Mouse (Mus musculus): ENCODE measurements around the gene Pqlc2. TPM values are rescaled to one million over a fixed set of nuclear protein-coding genes. Genes with fewer than 3 reads are reported as not detected.

The Pqlc2 gene
- polyA plus RNA-seq, 1 experiment from 2014 or later: 11.4 TPM

GRCm38 (mm10) chr4:139340835-139341234, 30.3 kb upstream of the Pqlc2 start:
- H3K27ac ChIP-seq (ENCODE audit: low read depth, low read length): no peak overlapping the region
- no peak overlapping the region for H3K4me3 ChIP-seq (ENCODE audit: low read depth, low read length)
- H3K36me3 ChIP-seq (ENCODE audit: control insufficient read depth, insufficient read depth, low read length): no peaks in the 10 kb centered on the region; the same call in 1 of the 2 replicates
- ATAC-seq (replicated peaks; ENCODE audit: low FRiP score) (no peak), DNase-seq (ENCODE audit: low spot score) (no peak)
- H3K9ac ChIP-seq (ENCODE audit: low read length): no peak overlapping the region
- H3K27me3 ChIP-seq (ENCODE audit: control insufficient read depth, insufficient read depth, low read length): no peaks in the 10 kb centered on the region; the same call in 1 of the 2 replicates
- no peaks in the 10 kb centered on the region for H3K9me3 ChIP-seq (ENCODE audit: control insufficient read depth, low read length)
- 87% methylated on average over 4 of the region's 4 CpGs for WGBS
- H3K4me1 ChIP-seq (replicated peaks; ENCODE audit: control insufficient read depth, insufficient read depth, low read length): no peaks in the 10 kb centered on the region
- H3K4me2 ChIP-seq (ENCODE audit: low read depth, low read length, severe bottlenecking): no peak overlapping the region

DNA sequence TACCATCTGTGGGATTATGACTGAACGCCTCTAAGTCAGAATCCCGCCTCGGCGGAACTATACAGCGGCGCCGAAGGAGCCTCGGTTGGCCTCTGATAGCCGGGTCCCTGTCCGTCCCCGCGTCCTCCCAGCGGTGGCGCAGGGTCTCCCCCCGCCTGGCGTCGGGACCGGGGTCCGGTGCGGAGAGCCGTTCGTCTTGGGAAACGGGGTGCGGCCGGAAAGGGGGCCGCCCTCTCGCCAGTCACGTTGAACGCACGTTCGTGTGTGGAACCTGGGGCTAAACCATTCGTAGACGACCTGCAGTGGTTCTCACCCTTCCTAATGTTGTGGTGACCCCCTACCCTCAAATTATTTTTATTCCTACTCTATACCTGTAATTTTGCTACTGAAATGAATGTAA, 27.6 kb upstream of the Pqlc2 start:
- Histone ChIP-seq H3K4me3 (ENCODE audit: low read depth, low read length) (no peak overlapping the region), H3K9ac (ENCODE audit: low read length) (no peak overlapping the region), H3K27ac (ENCODE audit: low read depth, low read length) (no peak overlapping the region), H3K36me3 (ENCODE audit: control insufficient read depth, insufficient read depth, low read length) (no peaks in the 10 kb centered on the region), H3K27me3 (ENCODE audit: control insufficient read depth, insufficient read depth, low read length) (no peaks in the 10 kb centered on the region; the same call in 1 of the 2 replicates), H3K4me1 (replicated peaks; ENCODE audit: control insufficient read depth, insufficient read depth, low read length) (no peaks in the 10 kb centered on the region), H3K9me3 (ENCODE audit: control insufficient read depth, low read length) (no peaks in the 10 kb centered on the region), H3K4me2 (ENCODE audit: low read depth, low read length, severe bottlenecking) (no peak overlapping the region)
- WGBS: 58% methylated on average over 33 of the region's 33 CpGs
- DNase-seq (ENCODE audit: low spot score): no peak
- ATAC-seq (replicated peaks; ENCODE audit: low FRiP score): no peak

DNA sequence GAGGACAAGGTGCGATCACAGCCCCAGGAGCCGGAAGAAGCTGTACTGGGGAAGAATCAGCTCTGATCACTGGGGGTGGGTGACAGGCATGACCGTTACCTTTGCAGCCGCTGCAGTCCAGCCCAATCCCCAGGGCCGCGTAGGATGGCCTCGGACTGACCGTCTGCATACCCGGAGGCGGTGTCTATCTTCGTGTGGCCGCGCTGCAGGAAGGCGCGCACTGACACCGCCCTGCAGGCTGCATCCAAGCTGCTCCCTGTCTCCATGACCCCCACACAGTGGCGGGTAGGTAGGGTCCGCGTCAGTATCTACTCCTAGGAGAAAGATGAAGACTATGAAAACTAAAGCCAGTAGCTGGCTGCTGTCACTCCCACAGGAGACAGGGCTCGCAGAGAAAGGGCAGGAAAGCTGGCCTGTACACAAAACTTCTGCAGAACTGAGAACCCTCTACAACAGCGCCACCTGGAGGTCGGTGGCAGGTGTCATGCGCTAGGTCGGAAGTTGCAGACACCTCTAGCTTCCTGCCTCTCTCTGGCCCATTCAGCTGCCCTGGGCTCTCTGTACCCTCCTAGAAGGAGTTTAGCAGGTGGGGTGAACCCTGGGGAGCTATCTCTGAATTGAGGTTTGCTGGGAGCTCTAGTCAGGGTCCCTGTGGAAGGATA, 26.4 kb upstream of the Pqlc2 start:
- H3K9ac ChIP-seq (ENCODE audit: low read length): no peak overlapping the region
- H3K36me3 ChIP-seq (ENCODE audit: control insufficient read depth, insufficient read depth, low read length): no peaks in the 10 kb centered on the region
- H3K4me3 ChIP-seq (ENCODE audit: low read depth, low read length): no peak overlapping the region; the same call in 1 of the 2 replicates
- no peaks in the 10 kb centered on the region for H3K4me1 ChIP-seq (replicated peaks; ENCODE audit: control insufficient read depth, insufficient read depth, low read length)
- no peaks in the 10 kb centered on the region; the same call in 1 of the 2 replicates for H3K27me3 ChIP-seq (ENCODE audit: control insufficient read depth, insufficient read depth, low read length)
- DNase-seq (ENCODE audit: low spot score): peak; percentile 87
- H3K27ac ChIP-seq (ENCODE audit: low read depth, low read length): no peak overlapping the region
- WGBS: 26% methylated on average over 24 of the region's 24 CpGs
- H3K9me3 ChIP-seq (ENCODE audit: control insufficient read depth, low read length): no peaks in the 10 kb centered on the region
- ATAC-seq (replicated peaks; ENCODE audit: low FRiP score): no peak
- peak overlapping the region; percentile 13; the same call in 1 of the 2 replicates for H3K4me2 ChIP-seq (ENCODE audit: low read depth, low read length, severe bottlenecking)

- H3K9me3 ChIP-seq (ENCODE audit: control insufficient read depth, low read length): no peaks in the 10 kb centered on the region
- DNase-seq (ENCODE audit: low spot score) (no peak), ATAC-seq (replicated peaks; ENCODE audit: low FRiP score) (no peak)
- no peak overlapping the region for H3K27ac ChIP-seq (ENCODE audit: low read depth, low read length)
- H3K9ac ChIP-seq (ENCODE audit: low read length): no peak overlapping the region
- H3K4me2 ChIP-seq (ENCODE audit: low read depth, low read length, severe bottlenecking): no peak overlapping the region
- no peaks in the 10 kb centered on the region; the same call in 1 of the 2 replicates for H3K27me3 ChIP-seq (ENCODE audit: control insufficient read depth, insufficient read depth, low read length)
- 70% methylated on average over 7 of the region's 7 CpGs for WGBS
- no peak overlapping the region for H3K4me3 ChIP-seq (ENCODE audit: low read depth, low read length)
- H3K4me1 ChIP-seq (replicated peaks; ENCODE audit: control insufficient read depth, insufficient read depth, low read length): no peaks in the 10 kb centered on the region
- H3K36me3 ChIP-seq (ENCODE audit: control insufficient read depth, insufficient read depth, low read length): no peaks in the 10 kb centered on the region
Observed at GRCm38 (mm10) chr4:139335507-139335906, 25.0 kb upstream of the Pqlc2 start.

GRCm38 (mm10) chr4:139334631-139335295, 24.3 kb upstream of the Pqlc2 start:
- DNase-seq (ENCODE audit: low spot score): no peak
- Histone ChIP-seq H3K36me3 (ENCODE audit: control insufficient read depth, insufficient read depth, low read length) (no peaks in the 10 kb centered on the region), H3K27ac (ENCODE audit: low read depth, low read length) (no peak overlapping the region), H3K4me1 (replicated peaks; ENCODE audit: control insufficient read depth, insufficient read depth, low read length) (no peaks in the 10 kb centered on the region), H3K9ac (ENCODE audit: low read length) (no peak overlapping the region), H3K9me3 (ENCODE audit: control insufficient read depth, low read length) (no peaks in the 10 kb centered on the region), H3K4me3 (ENCODE audit: low read depth, low read length) (no peak overlapping the region), H3K4me2 (ENCODE audit: low read depth, low read length, severe bottlenecking) (no peak overlapping the region), H3K27me3 (ENCODE audit: control insufficient read depth, insufficient read depth, low read length) (no peaks in the 10 kb centered on the region; the same call in 1 of the 2 replicates)
- 87% methylated on average over 6 of the region's 9 CpGs for WGBS
- no peak for ATAC-seq (replicated peaks; ENCODE audit: low FRiP score)

DNA sequence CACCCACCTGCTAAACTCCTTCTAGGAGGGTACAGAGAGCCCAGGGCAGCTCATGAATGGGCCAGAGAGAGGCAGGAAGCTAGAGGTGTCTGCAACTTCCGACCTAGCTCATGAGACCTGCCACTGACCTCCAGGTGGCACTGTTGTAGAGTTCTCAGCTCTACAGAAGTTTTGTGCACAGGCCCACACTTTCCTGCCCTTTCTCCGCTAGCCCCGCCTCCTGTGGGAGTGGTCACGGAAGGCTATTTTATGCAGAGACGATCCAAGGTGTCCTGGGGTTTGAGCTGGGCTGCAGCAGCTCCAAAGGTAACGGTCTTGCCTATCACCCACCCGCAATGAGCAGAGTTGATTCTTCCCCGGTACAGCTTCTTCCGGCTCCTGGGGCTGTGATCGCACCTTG, 20.1 kb upstream of the Pqlc2 start:
- no peaks in the 10 kb centered on the region for H3K9me3 ChIP-seq (ENCODE audit: control insufficient read depth, low read length)
- no peaks in the 10 kb centered on the region for H3K27me3 ChIP-seq (ENCODE audit: control insufficient read depth, insufficient read depth, low read length)
- ATAC-seq (replicated peaks; ENCODE audit: low FRiP score): no peak; the same call in 1 of the 2 replicates
- WGBS: 11% methylated on average over 10 of the region's 10 CpGs
- peak; percentile 83 for DNase-seq (ENCODE audit: low spot score)
- H3K4me3 ChIP-seq (ENCODE audit: low read depth, low read length): peak overlapping the region; percentile 3; the same call in 1 of the 2 replicates
- no peaks in the 10 kb centered on the region for H3K4me1 ChIP-seq (replicated peaks; ENCODE audit: control insufficient read depth, insufficient read depth, low read length)
- H3K36me3 ChIP-seq (ENCODE audit: control insufficient read depth, insufficient read depth, low read length): no peaks in the 10 kb centered on the region
- no peak overlapping the region for H3K9ac ChIP-seq (ENCODE audit: low read length)
- peak overlapping the region; percentile 44; the same call in 1 of the 2 replicates for H3K4me2 ChIP-seq (ENCODE audit: low read depth, low read length, severe bottlenecking)
- no peak overlapping the region for H3K27ac ChIP-seq (ENCODE audit: low read depth, low read length)

GRCm38 (mm10) chr4:139319740-139320139, 9.2 kb upstream of the Pqlc2 start:
- no peak overlapping the region for H3K9ac ChIP-seq (ENCODE audit: low read length)
- no peaks in the 10 kb centered on the region for H3K9me3 ChIP-seq (ENCODE audit: control insufficient read depth, low read length)
- no peak for ATAC-seq (replicated peaks; ENCODE audit: low FRiP score)
- no peaks in the 10 kb centered on the region for H3K4me1 ChIP-seq (replicated peaks; ENCODE audit: control insufficient read depth, insufficient read depth, low read length)
- H3K36me3 ChIP-seq (ENCODE audit: control insufficient read depth, insufficient read depth, low read length): no peaks in the 10 kb centered on the region; the same call in 1 of the 2 replicates
- no peak overlapping the region for H3K27ac ChIP-seq (ENCODE audit: low read depth, low read length)
- WGBS: 91% methylated on average over 4 of the region's 4 CpGs
- H3K27me3 ChIP-seq (ENCODE audit: control insufficient read depth, insufficient read depth, low read length): no peaks in the 10 kb centered on the region
- DNase-seq (ENCODE audit: low spot score): no peak
- H3K4me2 ChIP-seq (ENCODE audit: low read depth, low read length, severe bottlenecking): no peak overlapping the region
- no peak overlapping the region for H3K4me3 ChIP-seq (ENCODE audit: low read depth, low read length)

- Histone ChIP-seq H3K27me3 (ENCODE audit: control insufficient read depth, insufficient read depth, low read length) (no peaks in the 10 kb centered on the region), H3K27ac (ENCODE audit: low read depth, low read length) (no peak overlapping the region), H3K36me3 (ENCODE audit: control insufficient read depth, insufficient read depth, low read length) (no peaks in the 10 kb centered on the region; the same call in 1 of the 2 replicates), H3K4me1 (replicated peaks; ENCODE audit: control insufficient read depth, insufficient read depth, low read length) (no peaks in the 10 kb centered on the region), H3K9ac (ENCODE audit: low read length) (no peak overlapping the region), H3K9me3 (ENCODE audit: control insufficient read depth, low read length) (no peaks in the 10 kb centered on the region), H3K4me2 (ENCODE audit: low read depth, low read length, severe bottlenecking) (no peak overlapping the region), H3K4me3 (ENCODE audit: low read depth, low read length) (no peak overlapping the region)
- DNase-seq (ENCODE audit: low spot score) (no peak), ATAC-seq (replicated peaks; ENCODE audit: low FRiP score) (no peak)
- 95% methylated on average over 11 of the region's 11 CpGs for WGBS
Observed at GRCm38 (mm10) chr4:139318449-139318848, 7.9 kb upstream of the Pqlc2 start.
